Mouse (Mus musculus) kidney, postnatal 25 days (tissue): ENCODE data around the gene Ccnt1.

ENCODE experiments used
- DNase-seq, 2 experiments: peaks; one replicate each; pipeline ENCODE4 v3.0.0; 2021; ENCODE audit warnings: mixed read lengths in 2 of 2

Gene Ccnt1

GRCm38 (mm10) chr15:98570873-98571538 lies at the start of gene Ccnt1, which contains the start of gene 4930415O20Rik:
Gene Ccnt1 (minus strand): TSS chr15:98570923.
Gene 4930415O20Rik (plus strand): TSS chr15:98571004.
- DNase-seq: no peak

GRCm38 (mm10) chr15:98617176-98617537 lies 46.4 kb upstream of the Ccnt1 start:
- peak; percentile 68 to 76 for DNase-seq

DNA sequence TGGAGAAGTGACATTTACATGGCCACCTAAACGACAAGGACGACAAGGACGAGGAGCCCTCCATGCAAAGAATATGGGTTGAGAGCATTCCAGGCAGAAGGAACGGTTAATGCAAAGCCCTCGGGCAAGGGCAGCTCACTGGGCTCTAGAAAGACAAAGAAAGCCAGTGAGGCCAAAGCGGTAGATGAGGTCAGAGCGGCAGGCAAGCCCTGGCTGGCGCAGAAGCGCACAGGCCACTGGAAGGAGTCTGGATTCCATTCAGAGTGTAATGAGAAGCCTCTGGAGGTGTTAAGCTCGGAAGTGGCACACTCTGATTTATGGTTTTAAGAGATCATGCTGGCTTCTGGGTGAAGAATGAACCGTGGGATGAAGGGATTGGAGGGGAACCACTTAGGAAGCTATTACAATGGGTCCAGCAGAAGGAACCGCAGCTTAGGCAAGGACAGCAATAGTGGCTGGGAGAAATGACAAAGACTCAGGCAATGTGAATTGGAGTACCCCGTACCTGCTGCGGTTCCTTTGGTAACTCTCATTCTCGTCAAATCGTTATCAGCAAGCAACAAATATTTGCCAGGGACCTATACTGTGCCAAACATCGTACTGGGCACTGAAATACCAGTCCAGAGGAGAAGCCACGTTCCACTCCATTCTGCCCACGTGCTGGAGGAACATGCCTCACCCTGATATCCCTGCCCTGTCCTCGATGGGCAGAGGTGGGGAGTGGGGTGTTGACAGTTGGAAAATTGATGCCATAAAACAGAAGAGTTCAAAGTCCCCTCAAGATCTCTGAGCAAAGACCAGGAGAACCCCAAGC lies 45.8 kb upstream of the Ccnt1 start:
- DNase-seq: peak; percentile 55 to 77

- DNase-seq: no peak
Observed at GRCm38 (mm10) chr15:98615751-98616150, 45.0 kb upstream of the Ccnt1 start.

DNA sequence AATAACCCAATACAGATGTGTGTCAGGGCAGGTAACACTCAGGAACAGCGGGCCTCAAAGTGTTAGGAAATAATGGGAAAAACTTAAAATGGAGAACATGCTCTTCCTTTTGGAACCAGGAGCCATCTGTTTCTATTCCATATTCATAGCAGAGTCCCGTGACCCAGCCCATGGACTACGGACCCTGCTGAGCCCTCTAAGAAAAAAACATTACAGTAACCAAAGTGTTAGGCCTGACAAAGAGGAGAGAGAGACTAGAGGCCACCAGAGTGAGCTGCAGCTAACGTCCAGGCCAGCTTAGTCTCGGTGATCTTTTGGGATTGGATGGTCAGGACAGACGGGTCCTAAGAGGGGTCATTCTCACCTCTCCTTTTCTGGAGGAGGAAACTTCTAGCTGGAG lies 44.2 kb upstream of the Ccnt1 start:
- peak; percentile 63 to 74 for DNase-seq

DNA sequence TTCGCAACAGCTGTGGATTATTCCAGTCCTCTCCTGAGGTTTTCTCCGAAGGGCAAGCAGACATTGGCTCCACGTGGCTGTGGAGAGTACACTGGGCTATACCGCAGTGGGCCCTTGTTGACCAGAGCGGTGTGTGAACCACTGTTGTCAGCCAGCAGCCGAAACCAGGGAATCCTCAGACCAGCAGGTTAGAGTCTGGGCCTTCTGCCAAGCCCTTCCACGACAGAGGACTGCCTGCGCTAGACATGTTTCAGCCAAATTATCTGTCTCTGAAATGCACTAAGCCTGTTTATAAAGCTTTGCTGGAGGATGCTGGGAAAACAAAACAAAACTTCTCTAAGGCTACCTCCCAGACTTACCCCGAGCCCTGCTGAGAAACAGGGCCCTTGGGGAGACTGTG lies 43.8 kb upstream of the Ccnt1 start:
- peak; percentile 86 to 87 for DNase-seq

DNA sequence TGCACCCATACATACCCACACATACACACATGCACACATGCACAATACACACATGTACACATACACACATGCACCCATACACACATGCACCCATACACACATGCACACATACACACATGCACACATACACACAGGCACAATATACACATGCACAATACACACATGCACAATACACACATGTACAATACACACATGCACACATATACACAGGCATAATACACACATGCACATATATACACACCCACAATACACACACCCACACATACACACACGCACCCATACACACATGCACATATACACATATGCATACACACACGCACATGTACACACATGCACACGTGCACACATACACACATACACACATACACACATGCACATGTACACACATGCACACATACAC lies 41.5 kb upstream of the Ccnt1 start:
- no peak for DNase-seq

DNA sequence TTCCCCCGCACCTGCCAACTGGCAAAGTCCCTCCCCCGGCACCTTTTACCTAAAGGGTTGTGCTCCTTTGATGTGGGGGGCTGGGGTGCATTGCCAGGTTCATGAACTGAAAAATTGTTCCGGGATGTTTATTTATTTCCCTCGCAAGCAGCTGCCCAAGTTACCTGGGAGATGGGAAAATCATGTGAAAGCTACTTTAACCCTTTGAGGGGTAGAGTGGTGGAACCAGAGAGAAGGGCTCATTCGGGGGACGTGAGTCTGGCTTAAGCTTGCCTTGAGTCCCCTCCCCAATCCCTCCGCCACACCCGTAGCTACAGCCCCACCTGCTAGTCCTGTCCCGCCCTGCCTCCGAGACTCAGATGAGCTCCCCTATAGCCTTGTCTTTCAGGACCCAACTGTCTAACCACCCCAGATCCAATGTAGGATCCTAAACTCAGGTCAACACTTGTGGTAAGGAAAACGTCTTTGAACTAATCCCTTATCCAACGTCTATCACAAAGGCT lies 39.5 kb upstream of the Ccnt1 start:
- DNase-seq: no peak

DNA sequence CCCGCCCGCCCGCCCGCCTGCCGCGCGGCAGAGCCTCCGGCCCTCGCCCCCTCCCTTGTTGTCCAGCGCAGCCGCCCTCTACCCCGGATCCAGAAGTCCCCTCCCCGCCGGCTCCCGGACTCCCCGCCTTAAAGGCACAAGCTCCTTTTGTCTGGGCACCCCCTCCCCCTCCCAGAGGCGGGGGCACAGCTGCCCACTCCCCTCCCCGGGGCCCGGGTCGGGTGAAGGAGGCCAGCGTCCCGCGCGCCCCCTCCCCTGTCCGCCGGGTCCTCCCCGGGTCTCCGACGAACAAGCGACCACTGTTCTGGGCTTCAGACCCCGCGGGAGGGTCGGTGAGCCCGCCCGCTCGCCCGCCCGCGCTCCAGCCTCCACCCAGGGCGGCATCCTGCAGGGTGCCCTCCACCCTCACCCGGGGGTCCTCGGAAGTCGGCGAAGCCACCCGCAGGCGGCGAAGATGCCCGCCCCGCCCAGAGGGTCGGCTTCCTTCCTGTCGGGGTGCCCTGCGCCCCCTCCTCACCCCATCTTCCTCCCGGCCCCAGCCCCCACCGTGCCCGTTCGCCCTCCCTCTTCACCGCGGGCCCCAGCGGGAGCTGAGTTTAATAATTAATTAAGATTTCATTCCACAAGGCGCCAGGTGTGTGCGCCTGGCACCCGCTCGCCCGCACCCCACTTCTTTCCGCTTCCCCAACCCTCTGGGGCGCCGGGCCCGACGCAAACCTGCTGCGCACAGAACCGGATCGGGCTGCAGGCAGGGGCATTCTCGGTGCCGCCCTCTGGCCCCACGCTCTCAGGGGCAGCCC lies 38.8 kb upstream of the Ccnt1 start, which contains the start of gene Adcy6:
Gene Adcy6 (minus strand): TSS at position 746 of the 800 bp plus-strand sequence.
- peak; percentile 89 to 96 for DNase-seq

DNA sequence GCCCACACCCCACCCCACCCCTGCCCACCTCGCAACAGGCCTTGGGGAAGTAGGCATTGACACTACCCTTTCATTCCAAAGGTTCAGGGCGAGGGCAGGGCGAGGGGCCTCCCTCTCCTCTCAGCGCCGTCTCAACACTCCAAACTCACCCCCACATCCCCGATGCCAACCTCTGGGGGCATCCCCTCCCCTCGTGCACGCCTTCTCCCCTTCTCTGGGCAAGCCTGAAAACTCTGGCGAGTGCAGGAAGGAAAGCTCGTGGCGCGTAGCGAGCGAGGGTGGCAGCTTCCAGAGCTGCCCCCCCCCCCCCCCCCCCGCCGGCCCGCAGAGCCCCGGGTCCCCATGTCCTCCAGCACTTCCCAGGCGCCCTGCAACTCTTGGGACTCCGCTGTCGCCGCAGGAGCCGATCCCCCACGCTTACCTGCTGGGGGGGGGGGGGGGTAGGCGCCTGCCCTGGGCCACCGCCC lies 38.1 kb upstream of the Ccnt1 start:
- DNase-seq: peak; percentile 38 to 75

DNA sequence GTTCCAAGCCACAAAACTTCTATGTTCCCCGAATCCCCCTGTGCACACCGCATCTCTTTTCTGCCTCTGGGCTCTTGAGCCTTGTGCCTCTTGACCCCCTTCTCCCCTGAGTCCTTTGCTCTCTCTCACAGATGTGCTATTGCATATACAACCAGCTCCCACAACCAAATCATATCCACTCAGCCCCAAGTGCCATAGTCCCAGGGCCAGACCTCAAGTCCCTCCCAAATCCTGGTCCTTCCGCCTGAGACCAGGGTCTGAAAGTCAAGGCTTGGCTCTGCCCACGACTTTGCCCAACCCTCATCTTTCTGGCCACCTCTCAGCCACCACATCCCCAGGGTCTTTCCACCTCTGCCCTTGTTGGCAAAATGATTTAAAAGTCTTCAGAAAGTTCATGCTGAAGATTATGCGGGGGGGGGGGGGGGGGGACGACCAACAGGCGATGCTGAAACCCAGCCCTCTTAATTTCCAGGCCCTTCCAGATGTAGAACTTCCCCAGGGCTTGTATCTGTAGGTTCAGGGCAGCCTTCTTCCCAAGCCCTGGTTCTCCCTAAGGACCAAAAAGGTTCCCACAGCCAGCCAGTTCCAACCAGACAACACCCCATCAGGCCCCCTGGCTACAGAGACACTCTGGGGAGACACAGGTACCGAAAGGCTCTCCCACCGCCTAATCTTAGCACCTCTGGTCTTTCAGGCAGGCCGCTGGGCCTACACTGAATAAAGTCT lies 37.5 kb upstream of the Ccnt1 start:
- DNase-seq: peak in 1 of 2 experiments; percentile 69

GRCm38 (mm10) chr15:98607557-98607956 lies 36.8 kb upstream of the Ccnt1 start:
- DNase-seq: peak; percentile 87 to 88

- no peak for DNase-seq
Observed at GRCm38 (mm10) chr15:98606739-98607138, 36.0 kb upstream of the Ccnt1 start.

- no peak for DNase-seq
Observed at GRCm38 (mm10) chr15:98606051-98606536, 35.4 kb upstream of the Ccnt1 start.

- peak; percentile 37 to 81 for DNase-seq
Observed at GRCm38 (mm10) chr15:98604041-98604575, 33.4 kb upstream of the Ccnt1 start.

GRCm38 (mm10) chr15:98602921-98603458 lies 32.3 kb upstream of the Ccnt1 start:
- peak; percentile 60 to 78 for DNase-seq

GRCm38 (mm10) chr15:98602191-98602881 lies 31.6 kb upstream of the Ccnt1 start:
- peak; percentile 46 to 72 for DNase-seq

DNA sequence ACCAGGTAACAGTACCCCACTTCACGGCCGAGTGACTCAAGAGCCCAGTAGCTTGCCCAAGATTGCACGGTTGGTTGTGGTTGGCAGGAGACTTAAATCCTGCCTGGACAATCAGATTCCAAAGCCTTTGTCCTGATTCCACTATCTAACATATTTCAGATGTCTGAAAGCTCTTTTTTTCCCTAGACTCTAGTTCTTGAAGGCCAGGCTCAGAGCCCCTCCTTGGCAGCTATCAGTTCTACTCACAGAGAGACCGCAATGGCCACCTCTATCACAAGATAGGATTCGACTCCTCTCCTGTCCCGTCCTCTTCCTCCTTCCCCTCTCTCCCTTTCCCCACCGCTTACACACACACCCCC lies 31.1 kb upstream of the Ccnt1 start:
- peak in 1 of 2 experiments; percentile 37 for DNase-seq

- peak in 1 of 2 experiments; percentile 37 for DNase-seq
Observed at GRCm38 (mm10) chr15:98600036-98600709, 29.4 kb upstream of the Ccnt1 start.

DNA sequence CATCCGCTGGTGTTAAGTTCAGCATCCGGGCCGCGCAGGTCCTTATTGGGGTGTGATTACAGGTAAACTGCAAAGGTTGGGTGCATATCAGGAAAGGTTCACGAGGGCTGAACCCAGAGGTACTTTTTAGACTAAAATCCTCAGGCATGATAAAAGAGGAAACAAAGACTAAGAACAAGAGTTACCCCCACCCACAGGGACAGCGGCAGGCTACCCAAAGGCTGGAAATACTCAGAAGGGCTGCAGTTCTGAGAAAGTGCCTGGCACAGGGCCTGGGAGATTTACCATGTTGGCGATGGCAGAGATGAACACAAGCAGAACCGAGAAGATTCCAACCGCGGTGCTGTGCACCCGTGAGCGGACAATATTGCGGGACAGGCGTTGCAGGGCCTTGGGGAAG lies 25.9 kb upstream of the Ccnt1 start:
- peak in 1 of 2 experiments; percentile 30 for DNase-seq
